Mouse (Mus musculus) spleen, postnatal 10 days (tissue): ENCODE measurements around the gene Arid4b.

ENCODE experiments used
- DNase-seq, 2 experiments: peaks; one replicate each; pipeline ENCODE4 v3.0.0; 2021 to 2022; ENCODE audit warnings: low spot score in 2 of 2

Arid4b gene

GRCm38 (mm10) chr13:14062209-14063012 lies 621 bp upstream of the Arid4b start:
- no peak for DNase-seq

GRCm38 (mm10) chr13:14063942-14064271 lies 875 bp downstream of the Arid4b start:
- DNase-seq: no peak

DNA sequence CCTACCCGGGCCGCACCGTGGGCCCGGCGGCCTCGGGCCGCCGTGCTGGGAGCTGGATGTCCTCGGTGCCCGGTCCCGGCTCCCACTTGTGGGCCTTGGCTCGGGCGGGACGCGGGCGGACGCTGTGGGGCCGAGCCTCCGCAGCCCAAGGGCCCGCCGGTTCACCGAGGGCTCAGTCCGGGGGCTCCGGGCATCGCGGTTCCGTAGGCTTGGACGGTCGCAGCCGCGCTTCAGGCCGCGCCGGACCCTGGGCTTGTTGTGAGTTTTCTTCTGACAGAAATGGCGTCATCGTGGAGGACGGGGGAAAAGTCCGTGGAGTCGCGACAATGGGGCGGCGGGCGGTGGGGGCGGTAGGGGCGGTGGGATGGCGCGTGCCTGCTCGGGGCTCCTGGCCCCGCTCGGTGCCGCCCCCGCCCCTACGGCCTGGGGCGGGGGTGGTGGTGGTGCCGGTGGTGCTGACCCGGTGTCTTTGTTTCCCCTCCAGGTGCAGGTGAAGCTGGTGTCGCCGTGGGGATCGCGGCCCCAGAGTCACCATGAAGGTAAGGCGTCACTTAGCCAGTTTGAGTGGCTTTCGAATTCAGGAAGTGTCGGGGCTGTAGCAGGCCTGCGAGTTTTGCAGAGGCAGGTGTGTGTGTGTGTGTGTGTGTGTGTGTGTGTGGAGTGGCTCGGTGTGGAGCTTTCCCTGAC lies 1.5 kb downstream of the Arid4b start:
- DNase-seq: peak; percentile 64 to 74

GRCm38 (mm10) chr13:14065028-14065380 lies 2.0 kb downstream of the Arid4b start:
- no peak for DNase-seq

- no peak for DNase-seq
These were observed 2.7 kb downstream of the Arid4b start for GRCm38 (mm10) chr13:14065701-14066100.

DNA sequence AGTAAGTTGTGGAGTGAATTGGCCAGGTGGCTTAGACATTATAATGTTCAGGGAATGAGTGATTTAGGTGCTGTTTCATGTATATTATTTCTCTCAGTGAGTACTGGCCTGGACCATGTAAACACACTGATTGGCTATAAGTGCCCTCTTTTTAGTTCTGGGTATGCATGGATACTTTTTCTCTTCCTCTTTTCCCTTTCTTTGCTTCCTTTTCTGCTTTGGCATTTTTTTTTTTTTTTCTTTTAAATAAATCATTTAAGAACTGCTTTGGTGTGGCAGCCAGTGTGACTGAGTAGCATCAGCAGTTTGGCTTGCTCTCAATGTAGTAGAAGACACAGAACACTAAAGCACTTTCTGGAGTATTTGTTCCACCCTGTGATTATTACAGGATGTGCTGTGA lies 5.0 kb downstream of the Arid4b start:
- no peak for DNase-seq

DNA sequence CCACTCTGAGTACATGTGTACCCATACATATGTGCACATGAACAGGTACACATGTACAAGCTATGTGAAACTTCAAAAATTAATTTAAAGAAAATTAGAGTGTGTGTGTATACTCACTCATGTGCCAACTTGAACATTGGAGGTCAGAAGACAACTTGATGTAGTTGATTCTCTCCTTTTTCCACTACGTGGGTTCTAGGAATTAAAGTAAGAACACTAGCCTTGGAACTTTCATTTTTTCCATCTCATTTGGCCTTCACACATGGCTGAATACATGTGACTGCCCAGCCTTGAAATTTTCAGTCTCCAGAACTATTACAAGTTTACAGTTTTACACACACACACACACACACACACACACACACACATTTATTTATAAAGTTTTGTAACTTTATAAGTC lies 6.3 kb downstream of the Arid4b start:
- no peak for DNase-seq

- no peak for DNase-seq
These were observed 11.3 kb downstream of the Arid4b start for GRCm38 (mm10) chr13:14074371-14074770.

DNA sequence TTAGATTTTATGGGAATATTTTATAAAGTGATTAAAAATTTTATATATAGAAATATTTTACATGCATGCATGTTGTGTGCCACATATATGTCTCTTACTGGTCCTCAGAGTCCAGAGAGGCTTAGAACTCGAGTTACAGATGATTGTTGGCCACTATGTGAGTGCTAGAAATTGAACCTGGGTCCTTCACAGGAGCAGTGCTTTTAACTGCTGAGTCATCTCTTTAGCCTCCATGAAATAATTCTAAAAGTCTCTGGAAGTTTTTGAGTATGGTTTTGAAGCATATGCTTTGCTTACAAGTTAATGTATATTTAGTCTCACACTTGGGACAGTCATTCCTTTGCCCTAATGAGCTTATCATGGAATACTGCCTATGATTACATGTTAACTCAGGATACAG lies 12.3 kb downstream of the Arid4b start:
- no peak for DNase-seq

GRCm38 (mm10) chr13:14088669-14089068 lies 25.6 kb downstream of the Arid4b start:
- DNase-seq: no peak

DNA sequence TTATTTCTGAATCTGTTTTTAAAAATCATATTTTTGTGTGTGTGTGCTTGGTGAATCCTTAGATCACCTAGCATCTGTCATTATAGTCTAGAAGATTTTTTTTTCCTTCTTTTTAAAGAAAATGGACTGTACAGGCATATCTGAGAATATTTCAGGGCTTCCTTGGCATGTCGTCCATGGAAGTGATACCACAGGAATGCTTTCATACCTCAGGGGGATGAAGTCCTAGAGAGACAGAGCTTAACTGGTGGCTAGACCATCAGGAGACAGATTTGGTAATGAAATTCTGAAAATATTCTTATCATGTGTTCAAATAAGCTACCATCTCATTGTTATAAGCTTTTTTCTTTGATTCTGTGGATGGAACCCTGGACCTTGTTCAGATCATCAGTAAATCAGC lies 40.0 kb downstream of the Arid4b start:
- DNase-seq: no peak

DNA sequence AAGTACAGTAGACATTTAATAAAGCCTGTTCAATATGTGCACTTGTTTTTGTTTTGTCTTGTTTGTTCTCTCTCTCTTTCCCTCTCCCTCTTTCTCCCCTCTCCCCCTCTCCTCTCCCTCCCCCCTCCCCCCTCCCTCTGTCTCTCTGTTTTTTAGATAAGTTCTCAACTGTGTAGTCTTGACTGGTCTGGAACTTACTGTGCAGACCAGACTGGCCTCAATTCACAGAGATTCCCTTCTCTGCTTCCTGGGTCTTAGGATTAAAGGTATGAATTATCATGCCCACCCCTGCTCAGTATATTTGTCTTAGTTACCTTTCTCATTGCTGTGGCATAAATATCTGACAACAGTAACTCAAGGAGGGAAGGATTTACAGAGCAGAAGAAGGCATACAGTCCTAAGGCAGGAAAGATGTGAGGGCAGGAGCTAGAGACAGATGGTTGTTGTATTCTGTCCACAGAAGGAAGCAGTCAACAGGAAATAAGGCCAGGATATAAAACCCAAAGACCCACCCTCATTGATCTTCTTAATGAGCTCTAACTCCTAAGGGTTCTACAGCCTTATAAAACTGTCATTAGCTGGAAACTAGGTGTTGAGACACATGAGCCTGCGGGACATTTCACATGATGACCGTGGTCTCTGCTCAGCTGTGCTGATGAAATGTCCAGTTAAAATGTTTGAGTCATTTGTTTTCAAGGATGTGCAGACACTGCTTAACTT lies 47.3 kb downstream of the Arid4b start:
- DNase-seq: no peak

- DNase-seq: no peak
These were observed 48.1 kb downstream of the Arid4b start for GRCm38 (mm10) chr13:14111146-14111545.

DNA sequence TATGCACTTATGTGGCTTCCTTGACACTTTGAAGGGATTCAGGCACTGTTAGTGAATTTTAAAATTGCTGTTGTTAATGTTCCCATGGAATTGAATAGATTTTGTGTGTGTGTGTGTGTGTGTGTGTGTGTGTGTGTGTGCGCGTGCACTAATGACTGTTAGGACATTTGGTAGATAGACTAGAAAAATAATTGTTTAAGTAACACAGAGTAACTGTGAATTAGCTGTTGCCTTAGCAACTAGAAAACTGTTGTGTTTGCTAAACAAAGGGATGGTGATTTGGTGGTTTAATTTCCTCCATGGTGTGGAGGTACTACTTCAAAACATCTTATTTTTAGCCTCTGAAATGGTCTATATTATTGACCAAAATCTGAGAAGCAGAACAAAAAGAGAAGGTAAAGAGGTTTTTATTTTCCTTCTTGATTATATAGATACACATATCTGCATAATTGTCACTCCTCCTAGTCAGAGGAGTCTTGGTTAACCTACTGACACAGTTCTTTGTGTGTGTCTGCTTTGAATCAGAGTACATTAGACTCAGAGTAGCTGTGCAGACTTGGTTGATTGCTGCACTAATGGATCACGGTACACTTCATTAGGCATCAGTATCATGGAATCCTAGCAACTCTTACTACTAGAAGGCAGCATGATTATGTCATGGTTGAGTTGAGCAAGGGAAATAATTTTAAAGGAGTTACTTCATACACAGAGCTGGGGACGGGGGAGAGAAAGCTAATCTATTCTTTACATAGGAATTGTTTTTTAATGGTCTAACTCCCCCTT lies 50.9 kb downstream of the Arid4b start:
- no peak for DNase-seq

- DNase-seq: no peak
These were observed 52.8 kb downstream of the Arid4b start for GRCm38 (mm10) chr13:14115805-14116204.

DNA sequence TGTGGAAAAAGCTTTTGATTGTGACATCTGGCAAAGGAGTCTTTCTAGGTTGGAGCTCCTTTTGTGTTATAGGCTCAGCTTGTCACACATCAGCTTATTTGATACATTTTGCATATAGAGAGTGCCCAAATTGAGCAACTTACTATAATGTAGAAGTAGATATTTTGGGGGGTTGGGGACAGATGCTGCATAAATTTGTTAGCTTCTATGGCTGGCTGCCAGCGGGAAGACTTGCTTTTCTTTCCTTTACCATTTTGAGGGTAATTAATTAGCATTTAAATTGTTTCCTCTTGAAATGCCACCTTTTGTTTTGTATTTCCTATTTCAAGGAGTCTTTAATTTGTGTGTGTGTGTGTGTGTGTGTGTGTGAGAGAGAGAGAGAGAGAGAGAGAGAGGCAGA lies 68.6 kb downstream of the Arid4b start:
- DNase-seq: no peak

- DNase-seq: peak in 1 of 2 experiments; percentile 29
These were observed 79.4 kb downstream of the Arid4b start for GRCm38 (mm10) chr13:14142294-14142966.

DNA sequence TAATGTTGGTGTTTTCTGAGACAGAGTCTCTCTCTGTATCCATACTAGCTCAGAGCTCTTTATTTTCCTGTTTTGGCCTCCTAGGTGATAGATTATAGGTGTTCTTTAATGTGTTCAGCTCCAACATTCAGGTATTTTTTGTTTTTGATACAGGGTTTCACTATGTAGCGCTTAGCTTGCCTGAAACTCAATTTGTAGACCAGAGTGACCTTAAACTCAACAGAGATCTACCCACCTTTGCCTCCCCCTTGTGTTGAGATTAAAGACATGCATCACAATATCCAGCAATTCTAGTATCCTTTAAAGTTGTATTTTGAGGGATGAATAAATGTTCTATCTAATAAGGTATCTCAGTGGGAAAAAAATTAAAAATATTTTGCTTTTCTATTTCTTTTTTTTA lies 115.0 kb downstream of the Arid4b start:
- no peak for DNase-seq

- DNase-seq: no peak
These were observed 116.6 kb downstream of the Arid4b start for GRCm38 (mm10) chr13:14179669-14180068.

DNA sequence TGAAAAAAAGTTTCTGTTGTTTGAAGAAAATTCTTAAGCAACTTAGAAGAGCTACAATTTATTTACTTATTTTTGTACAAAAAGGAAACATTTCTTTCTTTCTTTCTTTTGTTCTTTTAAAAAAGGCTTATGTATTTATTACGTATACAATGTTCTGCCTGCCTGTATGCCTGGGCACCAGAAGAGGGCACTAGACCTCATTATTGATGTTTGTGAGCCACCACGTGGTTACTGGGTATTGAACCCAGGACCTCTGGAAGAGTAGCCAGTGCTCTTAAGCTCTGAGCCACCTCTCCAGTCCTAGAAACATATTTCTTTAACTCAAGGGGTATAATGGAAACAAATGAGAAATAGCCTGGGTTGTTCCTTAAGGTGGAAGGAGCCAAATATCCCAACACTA lies 182.9 kb downstream of the Arid4b start:
- DNase-seq: no peak
